Mouse (Mus musculus): ENCODE measurements around the gene Ucn. TPM values are rescaled to one million over a fixed set of nuclear protein-coding genes. Genes with fewer than 3 reads are reported as not detected.

Gene Ucn
- polyA plus RNA-seq, 1 experiment from 2014 or later = not detected

DNA sequence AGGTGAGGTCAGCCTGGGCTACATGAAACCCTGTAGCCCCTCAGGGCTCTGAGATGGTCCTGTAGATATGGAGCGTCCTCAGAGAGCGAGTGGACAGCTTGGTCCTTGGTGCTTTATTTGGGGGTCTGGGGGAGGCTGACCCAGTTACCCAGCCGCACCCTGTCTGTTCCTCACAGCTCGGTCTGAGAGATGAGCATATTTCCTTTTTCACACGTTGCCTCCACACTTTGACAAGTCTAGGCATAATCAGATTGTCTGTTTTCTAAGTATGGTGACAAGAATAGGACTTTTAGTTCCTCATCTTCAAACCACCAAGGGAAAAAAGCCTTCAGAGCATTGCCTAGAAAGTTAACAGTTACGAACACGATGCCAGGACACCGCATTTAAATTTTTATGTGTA lies 17.5 kb downstream of the Ucn start:
- ATAC-seq (ENCODE audit: low FRiP score, low TSS enrichment) = no peak
- Histone ChIP-seq H3K36me3 (ENCODE audit: control insufficient read depth, insufficient read depth, low read length) (no peaks in the 10 kb centered on the region), H3K4me2 (replicated peaks; ENCODE audit: low read depth, low read length) (no peak overlapping the region), H3K9me3 (ENCODE audit: control insufficient read depth, low read length) (no peaks in the 10 kb centered on the region), H3K4me3 (ENCODE audit: low read length) (no peak overlapping the region), H3K9ac (ENCODE audit: low read depth, low read length) (no peak overlapping the region), H3K27ac (ENCODE audit: low read depth, low read length) (no peak overlapping the region), H3K27me3 (ENCODE audit: control insufficient read depth, insufficient read depth, low read length) (no peaks in the 10 kb centered on the region), H3K4me1 (ENCODE audit: control insufficient read depth, insufficient read depth, low read length) (no peaks in the 10 kb centered on the region)
- 83% methylated on average over 8 of the region's 8 CpGs for WGBS

DNA sequence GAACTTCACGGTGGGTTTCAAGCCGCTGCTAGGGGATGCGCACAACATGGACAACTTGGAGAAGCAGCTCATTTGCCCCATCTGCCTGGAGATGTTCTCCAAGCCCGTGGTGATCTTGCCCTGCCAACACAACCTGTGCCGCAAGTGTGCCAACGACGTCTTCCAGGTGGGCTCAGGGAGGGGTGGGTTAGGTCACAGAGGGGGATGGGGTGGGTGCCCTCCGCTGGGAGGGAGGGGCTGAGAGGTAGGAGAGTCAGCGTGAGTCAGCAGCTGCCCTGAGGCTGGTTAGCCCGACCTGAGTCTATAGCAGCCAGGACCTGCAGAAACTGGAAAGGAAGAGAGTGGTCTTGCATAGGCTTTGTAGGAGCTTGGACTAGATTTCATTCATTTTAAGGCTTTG lies 21.7 kb downstream of the Ucn start:
- 34% methylated on average over 10 of the region's 10 CpGs for WGBS
- Histone ChIP-seq H3K27ac (ENCODE audit: low read depth, low read length) (no peak overlapping the region), H3K9me3 (ENCODE audit: control insufficient read depth, low read length) (0 out of 2 replicates have a peak, but pooled peaks cover 2% of the 10 kb centered on the region), H3K4me1 (ENCODE audit: control insufficient read depth, insufficient read depth, low read length) (no peaks in the 10 kb centered on the region), H3K36me3 (ENCODE audit: control insufficient read depth, insufficient read depth, low read length) (no peaks in the 10 kb centered on the region), H3K4me2 (replicated peaks; ENCODE audit: low read depth, low read length) (no peak overlapping the region), H3K9ac (ENCODE audit: low read depth, low read length) (no peak overlapping the region), H3K4me3 (ENCODE audit: low read length) (no peak overlapping the region), H3K27me3 (ENCODE audit: control insufficient read depth, insufficient read depth, low read length) (no peaks in the 10 kb centered on the region)
- no peak for ATAC-seq (ENCODE audit: low FRiP score, low TSS enrichment)

GRCm38 (mm10) chr5:31116354-31116753 lies 22.3 kb downstream of the Ucn start, which contains the start of gene Trim54:
Gene Trim54 (plus strand): TSS chr5:31116712.
- Histone ChIP-seq H3K9ac (ENCODE audit: low read depth, low read length) (no peak within 1 kb of the TSS), H3K36me3 (ENCODE audit: control insufficient read depth, insufficient read depth, low read length) (no peaks in the 10 kb centered on the region), H3K27ac (ENCODE audit: low read depth, low read length) (no peak within 1 kb of the TSS), H3K4me3 (ENCODE audit: low read length) (no peak within 1 kb of the TSS), H3K4me1 (ENCODE audit: control insufficient read depth, insufficient read depth, low read length) (no peaks in the 10 kb centered on the region), H3K27me3 (ENCODE audit: control insufficient read depth, insufficient read depth, low read length) (no peaks in the 10 kb centered on the region), H3K9me3 (ENCODE audit: control insufficient read depth, low read length) (0 out of 2 replicates have a peak, but pooled peaks cover 2% of the 10 kb centered on the region), H3K4me2 (replicated peaks; ENCODE audit: low read depth, low read length) (no peak within 1 kb of the TSS)
- WGBS = 25% methylated on average over 3 of the region's 3 CpGs
- no peak for ATAC-seq (ENCODE audit: low FRiP score, low TSS enrichment)

- H3K4me1 ChIP-seq (ENCODE audit: control insufficient read depth, insufficient read depth, low read length) = no peaks in the 10 kb centered on the region
- no peaks in the 10 kb centered on the region for H3K36me3 ChIP-seq (ENCODE audit: control insufficient read depth, insufficient read depth, low read length)
- 34% methylated on average over 7 of the region's 7 CpGs for whole genome bisulfite sequencing
- H3K9me3 ChIP-seq (ENCODE audit: control insufficient read depth, low read length) = 0 out of 2 replicates have a peak, but pooled peaks cover 2% of the 10 kb centered on the region
- no peak overlapping the region for H3K27ac ChIP-seq (ENCODE audit: low read depth, low read length)
- H3K4me2 ChIP-seq (replicated peaks; ENCODE audit: low read depth, low read length) = no peak overlapping the region
- H3K9ac ChIP-seq (ENCODE audit: low read depth, low read length) = no peak overlapping the region
- no peak overlapping the region for H3K4me3 ChIP-seq (ENCODE audit: low read length)
- no peak for ATAC-seq (ENCODE audit: low FRiP score, low TSS enrichment)
- no peaks in the 10 kb centered on the region for H3K27me3 ChIP-seq (ENCODE audit: control insufficient read depth, insufficient read depth, low read length)
Observed at GRCm38 (mm10) chr5:31110781-31111180, 27.8 kb downstream of the Ucn start.

DNA sequence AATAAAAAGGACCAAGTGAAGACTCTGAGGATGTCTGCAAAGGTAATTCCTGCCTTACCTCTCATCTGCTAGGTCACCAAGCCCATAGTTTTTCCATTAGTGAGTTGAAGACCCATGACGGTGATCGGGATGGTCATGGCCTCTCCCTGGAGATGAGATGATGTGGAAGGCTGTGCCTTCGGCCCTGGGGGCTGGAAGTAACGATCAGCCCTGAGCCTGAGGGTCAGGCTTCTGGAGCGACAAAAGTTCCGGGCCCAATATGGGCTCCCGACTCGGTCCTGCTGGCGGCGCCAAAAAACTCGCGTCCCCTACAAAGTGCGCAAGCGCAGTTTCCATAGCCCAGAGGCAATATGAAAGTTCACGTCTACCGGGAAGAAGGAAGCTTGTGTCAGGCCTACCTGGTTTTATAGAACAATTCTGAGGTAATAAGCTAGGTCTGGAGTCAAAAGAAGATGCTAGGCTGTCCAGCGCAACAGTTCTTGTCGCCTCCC lies 30.6 kb downstream of the Ucn start, which contains the start of gene Slc30a3:
Slc30a3 (minus strand) TSS at position 238 of the 491 bp plus-strand sequence.
- 93% methylated on average over 18 of the region's 18 CpGs for WGBS
- Histone ChIP-seq H3K27ac (ENCODE audit: low read depth, low read length) (no peak within 1 kb of the TSS), H3K27me3 (ENCODE audit: control insufficient read depth, insufficient read depth, low read length) (no peaks in the 10 kb centered on the region), H3K36me3 (ENCODE audit: control insufficient read depth, insufficient read depth, low read length) (no peaks in the 10 kb centered on the region), H3K4me3 (ENCODE audit: low read length) (no peak within 1 kb of the TSS), H3K4me2 (replicated peaks; ENCODE audit: low read depth, low read length) (no peak within 1 kb of the TSS), H3K4me1 (ENCODE audit: control insufficient read depth, insufficient read depth, low read length) (no peaks in the 10 kb centered on the region), H3K9ac (ENCODE audit: low read depth, low read length) (no peak within 1 kb of the TSS), H3K9me3 (ENCODE audit: control insufficient read depth, low read length) (no peaks in the 10 kb centered on the region)
- no peak for ATAC-seq (ENCODE audit: low FRiP score, low TSS enrichment)

DNA sequence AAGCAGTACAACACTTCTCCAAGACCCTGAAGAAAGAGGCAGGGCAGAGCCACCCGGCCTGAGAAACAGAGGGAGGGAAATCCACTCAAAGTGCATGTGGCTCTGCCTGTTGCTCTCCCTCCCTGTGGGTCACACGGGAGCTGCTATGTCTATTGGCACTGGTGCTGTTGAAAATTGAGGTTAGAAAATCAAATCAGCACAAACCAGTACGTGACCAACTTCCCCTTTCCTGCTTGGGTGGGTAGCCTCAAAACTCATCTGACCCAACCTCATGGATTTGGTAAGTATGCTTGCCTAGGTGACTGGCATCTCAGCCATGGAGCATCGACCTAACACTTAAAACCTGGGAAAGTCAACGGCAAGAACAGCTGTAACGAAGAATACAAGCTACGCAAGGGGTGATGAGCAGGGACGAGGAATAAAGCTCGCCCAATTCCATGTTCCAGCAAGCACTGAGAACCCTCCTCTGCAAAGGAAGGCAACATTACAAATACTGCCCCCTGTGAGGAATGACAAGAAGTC lies 32.8 kb downstream of the Ucn start, which contains the start of gene Dnajc5g:
Dnajc5g (plus strand) TSS at position 472 of the 522 bp plus-strand sequence.
- Histone ChIP-seq H3K4me3 (ENCODE audit: low read length) (no peak within 1 kb of the TSS), H3K27ac (ENCODE audit: low read depth, low read length) (no peak within 1 kb of the TSS), H3K9me3 (ENCODE audit: control insufficient read depth, low read length) (no peaks in the 10 kb centered on the region), H3K27me3 (ENCODE audit: control insufficient read depth, insufficient read depth, low read length) (no peaks in the 10 kb centered on the region), H3K9ac (ENCODE audit: low read depth, low read length) (no peak within 1 kb of the TSS), H3K36me3 (ENCODE audit: control insufficient read depth, insufficient read depth, low read length) (no peaks in the 10 kb centered on the region), H3K4me2 (replicated peaks; ENCODE audit: low read depth, low read length) (no peak within 1 kb of the TSS), H3K4me1 (ENCODE audit: control insufficient read depth, insufficient read depth, low read length) (no peaks in the 10 kb centered on the region)
- WGBS = 89% methylated on average over 9 of the region's 9 CpGs
- no peak for ATAC-seq (ENCODE audit: low FRiP score, low TSS enrichment)

DNA sequence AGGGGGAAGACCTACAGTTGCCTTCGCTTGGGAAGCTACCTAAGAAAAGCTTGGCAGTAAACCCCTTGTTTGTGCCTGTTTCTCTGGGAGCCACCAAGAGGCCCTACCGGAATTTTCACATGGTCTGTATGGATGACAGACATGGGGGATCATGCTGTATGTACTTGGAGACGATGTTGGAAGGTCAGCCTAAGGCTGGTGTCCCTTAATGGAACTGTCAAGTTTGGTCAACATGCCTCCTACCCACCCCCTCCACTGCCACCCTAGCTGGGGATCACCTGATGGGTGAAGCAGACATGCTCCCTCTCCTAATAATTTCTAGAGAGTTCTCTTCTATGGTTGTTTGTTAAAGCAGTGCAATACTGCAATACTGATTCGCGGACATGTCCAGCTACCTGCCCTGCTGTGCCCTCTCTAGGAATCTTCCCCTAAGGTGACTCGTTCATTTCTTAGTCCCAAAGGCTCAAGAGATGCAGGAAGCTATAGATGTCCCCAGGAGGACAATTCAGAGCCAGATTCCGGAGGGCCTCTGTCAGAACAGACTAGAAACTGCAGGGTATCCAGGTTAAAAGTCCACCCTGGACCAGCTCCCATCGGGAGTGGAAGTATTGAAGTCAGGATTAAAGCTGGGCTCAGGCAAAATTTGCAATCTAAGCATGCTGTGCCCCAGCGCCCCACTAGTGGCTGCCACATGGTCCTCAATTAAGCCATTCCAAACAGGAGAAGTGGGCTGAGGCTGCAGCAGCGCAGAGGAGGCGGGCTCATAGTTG lies 42.7 kb downstream of the Ucn start:
- no peak for ATAC-seq (ENCODE audit: low FRiP score, low TSS enrichment)
- peak overlapping the region; percentile 45; the same call in 1 of the 2 replicates for H3K4me2 ChIP-seq (replicated peaks; ENCODE audit: low read depth, low read length)
- H3K9me3 ChIP-seq (ENCODE audit: control insufficient read depth, low read length) = no peaks in the 10 kb centered on the region
- peaks cover 57% of the 10 kb centered on the region for H3K27me3 ChIP-seq (ENCODE audit: control insufficient read depth, insufficient read depth, low read length)
- no peaks in the 10 kb centered on the region for H3K36me3 ChIP-seq (ENCODE audit: control insufficient read depth, insufficient read depth, low read length)
- no peak overlapping the region for H3K27ac ChIP-seq (ENCODE audit: low read depth, low read length)
- 17% methylated on average over 11 of the region's 11 CpGs for WGBS
- H3K9ac ChIP-seq (ENCODE audit: low read depth, low read length) = no peak overlapping the region
- H3K4me3 ChIP-seq (ENCODE audit: low read length) = peak overlapping the region; percentile 20
- peaks cover 20% of the 10 kb centered on the region; the same call in 1 of the 2 replicates for H3K4me1 ChIP-seq (ENCODE audit: control insufficient read depth, insufficient read depth, low read length)

GRCm38 (mm10) chr5:31094799-31095691 lies 43.6 kb downstream of the Ucn start:
- H3K27ac ChIP-seq (ENCODE audit: low read depth, low read length) = no peak overlapping the region
- no peaks in the 10 kb centered on the region for H3K36me3 ChIP-seq (ENCODE audit: control insufficient read depth, insufficient read depth, low read length)
- peak overlapping the region; percentile 20 for H3K4me3 ChIP-seq (ENCODE audit: low read length)
- peak overlapping the region; percentile 45 for H3K4me2 ChIP-seq (replicated peaks; ENCODE audit: low read depth, low read length)
- peak; percentile 26; the same call in 1 of the 2 replicates for ATAC-seq (ENCODE audit: low FRiP score, low TSS enrichment)
- H3K4me1 ChIP-seq (ENCODE audit: control insufficient read depth, insufficient read depth, low read length) = peaks cover 20% of the 10 kb centered on the region; the same call in 1 of the 2 replicates
- WGBS = under 1% methylated on average over 59 of the region's 59 CpGs
- peaks cover 65% of the 10 kb centered on the region for H3K27me3 ChIP-seq (ENCODE audit: control insufficient read depth, insufficient read depth, low read length)
- no peak overlapping the region for H3K9ac ChIP-seq (ENCODE audit: low read depth, low read length)
- H3K9me3 ChIP-seq (ENCODE audit: control insufficient read depth, low read length) = no peaks in the 10 kb centered on the region
